Mouse (Mus musculus) heart, postnatal 4 days (tissue): ENCODE data around the gene Lrrc7. TPM values are rescaled to one million over a fixed set of nuclear protein-coding genes. Genes with fewer than 3 reads are reported as not detected.
A peak's percentile ranks its signal among the peaks of the same experiment; 100 is the strongest.

Experiments used
- DNase-seq: peaks from one replicate; pipeline ENCODE4 v3.0.0; 2021
- total RNA-seq, 2 experiments: library from RNA; stranded (reverse); gene quantifications; 2 replicates each; pipeline ENCODE4 v1.2.3; 2021

Lrrc7 gene
- total RNA-seq, 2 experiments from 2014 or later = 0.02 to 0.05 TPM

DNA sequence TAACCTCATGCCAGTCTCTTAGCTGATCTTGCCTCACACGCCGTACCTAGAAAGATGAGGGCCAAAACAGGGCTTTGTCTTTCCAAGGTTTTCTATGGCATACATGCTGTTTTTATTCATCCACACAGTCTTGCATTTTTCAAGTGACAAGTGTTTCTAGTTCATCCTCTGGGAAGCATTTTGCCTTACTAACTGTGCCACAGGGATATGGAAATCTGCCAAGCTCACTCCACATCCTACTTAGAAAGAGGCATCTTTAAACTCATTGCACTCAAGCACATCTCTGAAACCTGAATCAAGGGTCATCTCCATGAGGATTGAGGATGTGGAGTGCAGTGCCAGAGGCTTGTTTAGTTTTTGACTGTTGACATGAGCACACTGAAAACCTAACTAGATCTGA is 199.9 kb downstream of the Lrrc7 start:
- no peak for DNase-seq

- DNase-seq = no peak
Observed at GRCm38 (mm10) chr3:158356706-158357105, 205.3 kb downstream of the Lrrc7 start.

GRCm38 (mm10) chr3:158356194-158356593 is 205.8 kb downstream of the Lrrc7 start:
- DNase-seq = no peak

DNA sequence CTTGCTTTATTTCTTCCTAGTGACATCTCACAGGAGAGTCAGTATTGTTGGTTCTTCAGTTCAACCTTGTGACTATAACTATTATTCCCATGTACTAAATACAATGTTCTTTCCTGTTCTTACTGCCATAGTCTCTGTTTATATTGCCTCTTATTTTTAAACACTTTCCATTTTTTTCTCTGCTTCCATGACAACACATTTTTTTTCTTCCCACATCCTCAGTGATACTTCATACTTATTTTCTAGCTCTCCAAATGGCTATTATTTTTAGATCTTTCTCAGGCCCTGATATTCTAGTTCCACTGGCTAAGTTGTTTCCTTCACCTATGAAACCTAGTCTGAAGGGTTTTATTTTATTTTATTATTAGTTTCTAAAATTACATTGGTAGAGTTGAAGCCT is 221.2 kb downstream of the Lrrc7 start:
- no peak for DNase-seq

- no peak for DNase-seq
Observed at GRCm38 (mm10) chr3:158330085-158330484, 231.9 kb downstream of the Lrrc7 start.

DNA sequence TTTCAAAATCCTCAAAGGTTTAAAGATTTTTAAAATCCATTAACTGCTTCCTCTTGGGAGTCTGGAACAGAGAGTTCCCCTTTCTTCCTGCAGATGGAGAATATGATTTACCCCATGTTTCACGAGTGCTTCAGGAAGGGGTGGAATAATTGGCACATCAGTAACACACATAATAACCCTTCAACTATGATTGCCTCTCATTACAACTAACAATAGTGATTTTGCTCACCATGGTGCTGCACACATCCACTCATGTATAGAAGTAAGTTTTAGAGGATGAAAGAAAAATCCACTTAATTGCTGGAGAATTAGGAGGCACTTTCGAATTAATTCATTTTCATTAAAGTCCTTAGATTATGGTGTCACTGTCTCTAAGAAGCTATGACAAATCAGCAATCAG is 251.6 kb downstream of the Lrrc7 start:
- no peak for DNase-seq

GRCm38 (mm10) chr3:158307415-158307814 is 254.6 kb downstream of the Lrrc7 start:
- no peak for DNase-seq

DNA sequence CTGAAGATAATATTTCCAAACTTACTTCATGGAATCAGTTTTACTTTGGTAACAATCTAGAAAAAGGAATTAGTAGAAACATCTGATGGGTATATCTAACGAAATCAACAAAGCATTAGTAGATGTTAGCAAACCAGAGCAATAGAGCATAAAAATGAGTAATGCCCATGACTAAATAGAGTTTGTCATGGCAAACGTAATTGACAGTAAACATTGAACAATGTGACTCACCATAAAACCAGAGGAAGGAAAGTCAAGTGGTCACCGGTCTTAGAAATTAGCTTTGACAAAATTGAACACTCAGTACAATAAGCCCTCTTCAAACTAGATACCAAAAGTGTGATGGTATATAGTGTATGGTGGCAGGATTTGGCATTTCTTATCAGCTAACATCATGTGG is 263.3 kb downstream of the Lrrc7 start:
- DNase-seq = no peak

- no peak for DNase-seq
Observed at GRCm38 (mm10) chr3:158295041-158295440, 267.0 kb downstream of the Lrrc7 start.

DNA sequence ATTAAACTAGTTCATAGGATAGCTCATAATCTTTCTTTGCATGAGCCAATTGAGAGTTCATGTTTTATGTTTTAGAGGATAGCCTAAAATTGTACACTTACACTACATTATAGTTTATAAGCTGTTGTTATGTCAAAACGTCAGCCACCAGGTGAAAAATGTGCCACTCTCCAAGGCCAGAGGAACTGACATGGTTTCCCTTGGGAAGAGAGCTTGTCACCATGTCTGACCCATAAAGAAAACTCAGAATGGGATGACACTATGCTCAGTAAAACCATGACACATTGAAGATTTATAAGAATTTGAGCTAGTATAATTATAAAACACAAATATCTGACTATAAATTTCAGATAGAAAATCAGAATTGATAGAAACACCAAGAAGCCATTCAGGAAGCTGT is 277.6 kb downstream of the Lrrc7 start:
- no peak for DNase-seq

DNA sequence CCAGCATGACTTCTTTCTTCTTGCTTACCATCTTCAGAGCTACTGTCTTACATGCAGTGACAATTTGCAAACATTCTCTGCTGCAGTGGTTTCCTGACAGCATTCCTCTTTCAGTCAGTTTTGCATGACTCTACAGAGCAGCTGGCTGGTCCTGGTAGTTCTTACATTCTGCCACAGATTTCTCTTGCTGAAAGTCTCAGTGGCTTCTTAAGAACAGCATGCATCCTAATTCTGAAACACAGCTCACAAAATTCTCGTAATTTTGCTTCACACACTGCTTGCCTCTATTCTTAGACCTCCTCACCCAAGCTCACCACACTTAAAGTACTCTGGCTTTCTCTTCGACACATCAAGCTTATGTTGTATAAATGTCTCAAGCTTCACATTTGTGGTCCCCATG is 283.4 kb downstream of the Lrrc7 start:
- no peak for DNase-seq

DNA sequence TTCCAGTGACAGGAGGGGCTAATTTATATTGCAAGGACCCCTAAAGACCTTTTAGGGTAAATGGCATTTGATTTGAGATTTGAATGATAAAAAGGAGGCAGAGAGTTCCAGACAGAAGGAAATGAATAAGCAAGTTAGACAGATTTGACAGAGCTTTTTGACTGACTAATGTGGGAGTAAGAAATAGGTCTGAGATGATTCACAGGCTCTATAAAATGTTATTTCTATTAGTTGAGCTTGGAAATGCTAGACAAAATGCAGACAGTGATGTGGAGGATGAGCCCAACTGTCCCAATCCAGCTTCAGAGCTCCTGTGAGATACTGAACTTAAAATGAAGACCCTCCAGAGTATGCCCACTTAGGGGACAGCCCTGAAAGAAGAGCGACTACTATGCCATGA is 289.3 kb downstream of the Lrrc7 start:
- DNase-seq = no peak

- DNase-seq = no peak
Observed at GRCm38 (mm10) chr3:158270887-158271286, 291.1 kb downstream of the Lrrc7 start.

- DNase-seq = no peak
Observed at GRCm38 (mm10) chr3:158252576-158252975, 309.4 kb downstream of the Lrrc7 start.

GRCm38 (mm10) chr3:158247672-158248071 is 314.3 kb downstream of the Lrrc7 start:
- no peak for DNase-seq

- DNase-seq = no peak
Observed at GRCm38 (mm10) chr3:158210657-158211056, 351.4 kb downstream of the Lrrc7 start.

- DNase-seq = peak; percentile 42
Observed at GRCm38 (mm10) chr3:158210026-158210425, 352.0 kb downstream of the Lrrc7 start.

GRCm38 (mm10) chr3:158207840-158208239 is 354.2 kb downstream of the Lrrc7 start:
- DNase-seq = no peak

- DNase-seq = no peak
Observed at GRCm38 (mm10) chr3:158202776-158203175, 359.2 kb downstream of the Lrrc7 start.

DNA sequence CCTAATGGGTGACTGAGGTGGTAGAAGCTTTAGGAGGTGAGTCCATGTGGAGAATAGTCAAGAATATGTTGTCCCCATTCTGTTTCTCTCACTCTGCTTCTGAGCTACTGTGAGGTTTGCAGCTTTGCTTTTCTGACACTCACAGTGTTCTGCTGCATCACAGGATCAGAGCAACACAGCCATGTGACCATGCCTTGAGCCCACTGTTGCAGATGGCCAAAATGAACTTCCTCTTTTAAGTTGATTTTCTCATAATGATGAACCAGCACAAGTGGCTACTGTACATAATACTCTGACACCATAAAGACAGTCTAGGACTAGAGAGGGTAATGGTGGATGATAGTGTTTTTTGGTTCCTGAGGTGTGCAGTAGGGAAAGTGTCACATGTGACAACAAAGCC is 366.6 kb downstream of the Lrrc7 start:
- no peak for DNase-seq

DNA sequence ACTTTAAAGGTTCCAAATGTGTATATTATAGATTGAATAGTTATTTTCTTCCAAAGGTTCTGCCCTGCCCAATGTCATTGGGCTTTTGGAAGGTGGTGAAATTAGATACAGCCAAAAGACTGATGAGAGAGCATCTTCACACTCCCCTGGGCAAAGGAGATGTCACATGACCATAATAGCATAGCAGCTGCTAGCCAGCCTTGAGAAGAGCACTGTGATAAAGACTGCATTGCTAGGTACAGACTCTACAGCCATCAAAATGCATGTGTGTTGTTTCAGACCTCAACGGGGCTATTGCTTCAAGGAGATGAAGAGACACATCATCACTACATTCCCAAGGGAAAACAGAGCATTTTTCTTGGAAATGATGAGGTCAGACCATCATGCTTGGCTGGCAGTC is 368.8 kb downstream of the Lrrc7 start:
- no peak for DNase-seq

- DNase-seq = no peak
Observed at GRCm38 (mm10) chr3:158174880-158175735, 386.9 kb downstream of the Lrrc7 start.

DNA sequence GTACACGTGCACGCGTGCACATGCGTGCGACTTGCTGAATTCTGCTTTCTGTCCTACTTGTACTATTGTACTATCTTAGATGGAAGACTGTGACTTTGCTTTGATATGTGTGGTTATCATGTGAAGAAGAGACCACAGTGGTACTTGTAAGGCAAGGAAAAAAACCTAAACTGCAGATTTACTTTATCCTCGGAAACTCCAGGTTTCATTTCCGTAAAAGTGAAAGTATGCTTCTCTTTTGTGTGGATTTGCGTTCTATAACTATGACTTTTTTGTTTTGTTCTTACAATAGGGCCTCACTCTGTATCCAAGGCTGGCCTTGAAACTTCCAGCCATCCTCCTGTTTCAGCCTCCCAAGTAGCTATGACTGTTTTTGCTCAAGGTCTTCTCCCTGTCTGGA is 392.8 kb downstream of the Lrrc7 start:
- DNase-seq = no peak

DNA sequence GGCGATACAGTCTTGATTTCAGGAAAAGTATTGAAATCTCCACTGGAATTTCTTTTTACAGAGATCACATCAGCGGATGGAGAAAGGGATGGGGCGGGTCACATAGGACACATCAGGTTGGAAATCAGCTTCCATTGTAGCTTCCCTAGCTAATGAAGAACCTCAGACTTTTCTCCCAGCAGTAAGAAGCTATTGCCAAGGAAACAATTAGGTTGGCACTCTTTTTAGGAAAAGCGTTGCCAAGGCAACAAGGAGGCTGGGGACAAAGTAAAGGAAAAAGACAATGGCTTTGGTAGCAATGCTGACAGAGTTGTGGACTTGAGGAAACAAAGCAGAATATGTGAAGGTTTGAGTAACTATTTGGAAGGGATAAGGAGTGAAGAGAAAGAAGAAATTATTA is 393.6 kb downstream of the Lrrc7 start:
- DNase-seq = no peak

DNA sequence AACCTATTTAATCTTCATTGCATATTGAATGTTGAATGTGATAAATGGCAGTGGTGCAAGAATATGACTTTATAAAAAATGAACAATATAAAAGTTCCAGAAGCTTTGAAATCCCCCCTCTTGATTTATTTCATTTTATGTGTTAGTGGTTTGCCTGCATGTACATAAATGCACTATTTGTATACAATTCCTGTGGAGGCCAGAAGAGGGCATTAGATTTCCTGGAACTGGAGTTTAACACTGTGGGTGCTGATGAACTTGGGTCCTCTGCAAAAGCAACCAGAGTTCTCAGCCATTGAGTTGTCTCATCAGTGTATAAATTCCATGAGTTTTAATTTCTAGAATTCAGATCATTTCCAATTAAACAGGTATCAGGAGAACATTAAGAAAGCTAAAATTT is 397.0 kb downstream of the Lrrc7 start:
- DNase-seq = no peak
